Mouse (Mus musculus): Measurements from ENCODE around the gene Dusp14. TPM values are rescaled to one million over a fixed set of nuclear protein-coding genes. Genes with fewer than 3 reads are reported as not detected.

The Dusp14 gene
- total RNA-seq, 2 experiments from 2014 or later = 6.0 to 14.0 TPM

DNA sequence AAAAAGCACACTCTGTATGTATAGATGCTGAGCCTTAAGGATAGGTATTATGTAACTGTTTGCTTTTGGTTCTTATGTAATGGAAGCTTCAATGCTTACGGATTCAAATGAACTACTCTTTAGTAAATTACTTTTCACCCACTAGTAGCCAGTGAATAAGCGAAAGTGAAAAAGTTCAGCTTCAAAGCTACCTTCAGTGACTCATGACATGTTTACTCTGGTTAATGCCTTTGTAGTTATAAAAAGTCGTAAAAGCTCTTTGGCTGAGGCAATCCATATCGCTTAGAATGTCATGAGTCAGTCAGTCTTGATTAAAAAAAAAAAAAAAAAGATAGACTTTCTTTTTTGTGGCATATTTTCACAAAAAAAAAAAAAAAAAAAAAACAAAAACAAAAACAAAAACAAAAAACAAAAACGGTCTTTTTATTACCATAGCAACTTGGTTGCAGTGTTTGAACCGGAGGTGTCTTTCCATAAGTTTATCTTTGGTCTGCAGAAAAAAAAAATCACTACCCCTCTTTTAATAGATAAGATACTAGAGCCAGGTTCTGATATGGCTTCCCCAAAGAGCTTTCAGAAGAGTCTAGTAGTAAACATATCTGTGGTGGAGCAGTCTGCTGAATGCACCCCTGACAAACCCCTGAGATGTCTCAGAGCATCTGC is 52.8 kb downstream of the Dusp14 start:
- no peak for DNase-seq

DNA sequence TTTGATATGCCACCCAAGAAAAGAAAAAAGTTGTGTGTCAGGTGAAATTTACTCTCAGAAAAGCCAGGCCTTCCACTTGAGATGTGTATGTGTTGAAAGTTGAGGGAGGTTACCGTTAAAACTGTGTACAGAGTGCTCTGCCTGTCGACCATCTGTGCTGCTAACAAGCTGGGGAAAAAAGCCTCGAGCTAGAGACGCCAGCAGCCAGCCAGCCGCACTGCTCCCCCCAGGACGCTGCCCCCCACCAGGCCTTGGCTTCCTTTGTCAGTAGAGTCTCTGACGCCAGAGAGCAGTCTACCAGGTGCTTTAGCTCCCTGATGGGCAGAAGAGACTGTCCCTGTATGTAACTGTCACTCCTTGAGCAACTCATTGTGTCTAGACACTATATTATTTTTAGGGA is 56.0 kb downstream of the Dusp14 start:
- no peak for DNase-seq

DNA sequence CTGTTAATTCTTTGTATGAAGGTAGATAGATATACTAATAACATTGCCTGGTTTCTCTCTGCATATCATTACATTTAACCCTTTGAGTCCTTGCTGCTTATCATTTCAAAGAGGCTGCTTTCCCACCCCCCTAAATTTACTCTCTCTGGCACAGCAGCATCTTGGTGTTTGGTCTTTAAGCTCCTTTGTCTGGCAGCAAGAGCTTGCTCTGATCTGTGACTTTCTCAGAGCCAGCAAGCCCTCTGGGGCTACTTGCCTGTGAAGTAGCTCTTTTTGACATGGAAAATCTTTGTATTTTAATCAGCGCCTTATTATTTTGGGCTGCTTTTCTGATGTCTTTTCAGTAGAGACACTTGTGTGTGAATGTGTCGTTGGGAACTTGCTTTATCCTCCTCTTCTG is 57.5 kb downstream of the Dusp14 start:
- no peak for DNase-seq

DNA sequence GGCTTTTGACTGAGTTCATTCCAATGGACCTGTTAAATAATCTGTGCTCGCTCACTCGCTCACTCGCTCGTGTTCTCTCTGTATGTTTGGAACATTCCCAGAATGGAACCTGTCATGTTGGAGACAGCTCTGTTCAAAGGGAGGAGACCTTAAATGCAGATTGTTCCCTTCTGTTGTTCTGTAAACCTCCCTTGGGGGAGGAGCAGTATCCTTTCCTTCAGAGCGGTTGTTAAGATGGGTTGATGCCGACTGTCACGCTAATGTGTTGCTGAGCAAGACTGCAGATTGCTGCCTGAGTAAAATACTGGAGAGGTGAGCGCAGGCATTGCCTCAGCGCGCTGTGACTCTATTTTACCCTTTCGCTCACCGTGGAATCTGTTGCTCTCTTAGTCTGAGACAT is 58.0 kb downstream of the Dusp14 start:
- DNase-seq = no peak

DNA sequence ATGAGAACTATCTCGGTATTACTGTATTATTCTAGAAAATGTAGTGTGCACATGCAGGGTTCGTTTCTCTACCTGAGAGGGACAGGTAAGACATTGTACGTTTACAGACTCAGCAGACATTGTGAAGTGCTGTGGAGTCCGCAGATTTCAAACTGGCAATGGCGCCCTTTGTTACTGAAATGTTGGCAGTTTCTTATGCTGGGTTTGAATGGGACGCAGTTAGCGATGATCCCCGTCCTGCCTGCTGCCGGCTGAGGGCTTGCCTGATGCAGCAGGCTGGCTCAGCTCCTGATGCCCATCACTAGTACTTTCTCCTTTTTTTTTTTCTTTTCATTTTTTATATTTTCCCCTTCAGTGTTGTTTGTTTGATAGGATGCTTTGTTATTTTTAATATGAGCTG is 58.6 kb downstream of the Dusp14 start:
- no peak for DNase-seq

DNA sequence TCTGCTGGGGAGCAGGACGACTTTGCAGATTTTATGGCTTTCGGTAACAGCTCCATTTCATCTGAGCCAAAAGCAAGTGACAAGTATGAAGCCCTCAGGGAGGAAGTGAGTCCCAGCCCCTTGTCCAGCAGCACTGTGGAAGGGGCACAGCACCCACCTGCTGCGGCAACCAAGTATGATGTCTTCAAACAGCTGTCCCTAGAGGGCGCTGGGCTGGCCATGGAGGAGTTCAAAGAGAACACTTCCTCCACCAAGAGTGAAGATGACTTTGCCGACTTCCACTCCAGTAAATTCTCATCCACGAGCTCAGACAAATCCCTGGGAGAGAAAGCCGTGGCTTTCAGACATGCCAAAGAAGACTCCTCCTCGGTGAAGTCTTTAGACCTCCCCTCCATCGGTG is 60.1 kb downstream of the Dusp14 start:
- no peak for DNase-seq

DNA sequence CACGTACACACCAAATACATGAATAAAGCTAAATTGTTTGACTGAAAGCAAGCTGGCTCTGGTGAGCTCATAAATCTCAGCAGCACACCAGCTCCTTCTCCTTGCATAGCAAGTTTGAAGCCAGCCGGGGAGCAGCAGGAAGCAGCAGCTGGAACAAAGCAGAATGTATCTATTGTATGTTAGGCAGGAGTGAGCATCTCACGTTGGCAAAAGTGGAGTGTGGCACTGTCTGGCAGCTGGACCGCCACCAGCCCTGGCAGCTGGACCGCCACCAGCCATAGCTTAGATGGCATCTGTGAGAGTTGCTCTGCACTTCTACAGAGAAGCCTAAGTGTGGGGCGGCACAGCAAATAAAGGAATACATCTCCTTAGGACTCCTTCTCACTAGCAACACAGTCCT is 65.1 kb downstream of the Dusp14 start:
- DNase-seq = no peak

DNA sequence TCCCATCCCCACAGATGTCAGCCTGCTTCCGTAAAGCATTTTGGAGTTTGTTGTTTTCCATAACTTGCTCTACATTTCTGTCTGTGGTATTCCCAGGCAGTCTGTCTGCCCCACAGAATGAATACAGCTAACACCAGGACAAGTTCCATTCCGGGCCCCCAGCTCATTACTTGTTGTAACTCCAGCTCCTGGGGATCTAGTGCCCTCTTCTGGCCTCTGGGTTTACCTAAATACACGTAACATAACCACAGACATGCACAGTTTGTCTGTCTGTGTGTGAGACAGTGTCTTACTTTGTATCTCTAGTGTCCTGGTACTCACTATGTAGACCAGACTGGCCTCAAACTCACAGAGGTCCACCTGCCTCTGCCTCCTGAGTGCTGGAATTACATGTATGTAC is 67.8 kb downstream of the Dusp14 start:
- DNase-seq = no peak

DNA sequence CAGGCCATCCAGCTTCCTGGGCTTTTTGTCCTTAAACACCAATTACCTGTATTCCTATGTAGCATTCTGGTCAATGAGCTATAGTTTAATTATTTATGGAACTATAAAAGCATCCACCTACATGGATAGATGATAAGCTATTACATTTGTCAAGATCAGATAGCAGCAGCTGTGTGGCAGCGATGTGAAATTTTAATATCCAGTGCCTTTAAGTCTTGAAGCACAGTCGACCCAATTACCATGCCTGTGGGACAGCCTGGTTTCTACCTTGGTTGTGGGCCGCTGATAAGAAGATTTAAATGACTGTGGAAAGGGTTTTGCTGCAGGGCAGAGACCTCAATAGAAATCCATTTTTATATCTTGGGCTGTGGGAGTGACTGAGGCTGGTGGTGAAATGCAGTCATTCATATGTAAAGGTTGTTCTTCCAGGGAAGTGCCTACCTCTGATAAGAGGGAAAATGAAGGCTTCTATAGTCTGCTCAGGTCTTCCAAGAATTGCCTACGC is 69.6 kb downstream of the Dusp14 start:
- DNase-seq = no peak

DNA sequence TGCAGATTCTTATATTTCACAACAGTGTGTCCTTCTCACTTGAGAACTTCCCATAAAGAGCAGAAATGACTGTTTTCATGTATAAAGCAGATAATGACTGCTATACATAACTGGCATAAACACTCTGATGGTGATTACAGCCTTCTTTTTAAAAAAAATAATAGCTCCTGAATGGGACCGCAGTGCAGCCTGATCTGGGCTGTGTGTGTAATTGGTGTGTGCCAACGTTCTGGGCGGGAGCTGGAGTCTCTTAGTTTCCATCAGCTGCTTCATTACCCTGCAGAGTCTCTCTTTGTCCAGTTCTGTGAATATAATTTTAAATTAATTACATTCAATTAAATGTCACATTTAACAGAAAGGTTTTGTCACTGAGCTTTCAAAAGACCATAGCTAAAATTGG is 70.1 kb downstream of the Dusp14 start:
- no peak for DNase-seq

Other genes starting within 250 kb of the Dusp14 start
- gene Hnf1b, start 219.2 kb downstream of the Dusp14 start, total RNA-seq (2021) = not detected
- 10 to 100 TPM; 20.0 to 21.7 TPM for gene Ddx52, start 127.2 kb downstream of the Dusp14 start, total RNA-seq (2021)
- gene Synrg, start 104.8 kb downstream of the Dusp14 start, total RNA-seq (2021) = 10 to 100 TPM; 48.4 to 49.2 TPM
- gene Tada2a, start 60.3 kb upstream of the Dusp14 start, total RNA-seq (2021) = 10 to 100 TPM; 12.0 to 17.7 TPM
- 100 to 1,000 TPM; 441 to 587 TPM for gene Acaca, start 60.4 kb upstream of the Dusp14 start, total RNA-seq (2021)
- gene Gm11437, start 98.2 kb upstream of the Dusp14 start, total RNA-seq (2021) = not detected